Mouse (Mus musculus) gastrocnemius, adult 8-10 months (tissue): ENCODE measurements around the gene Nrxn3. TPM values are rescaled to one million over a fixed set of nuclear protein-coding genes. Genes with fewer than 3 reads are reported as not detected.

ENCODE experiments used
- DNase-seq, 2 experiments: peaks; one replicate each; pipeline ENCODE4 v3.0.0; 2022; ENCODE audit warnings: low spot score in 2 of 2
- microRNA-seq: library from miRNA; unstranded; fragments of <30 nt; microRNA quantifications from one replicate; pipeline ENCODE4 v1.2.0, GENCODE M21; 2022
- total RNA-seq, 4 experiments: library from RNA; stranded (reverse); gene quantifications; 2 replicates each; pipeline ENCODE4 v1.2.4; 2022

Gene Nrxn3
- total RNA-seq, 4 experiments from 2014 or later, result 0.05 to 0.25 (median 0.13) TPM

DNA sequence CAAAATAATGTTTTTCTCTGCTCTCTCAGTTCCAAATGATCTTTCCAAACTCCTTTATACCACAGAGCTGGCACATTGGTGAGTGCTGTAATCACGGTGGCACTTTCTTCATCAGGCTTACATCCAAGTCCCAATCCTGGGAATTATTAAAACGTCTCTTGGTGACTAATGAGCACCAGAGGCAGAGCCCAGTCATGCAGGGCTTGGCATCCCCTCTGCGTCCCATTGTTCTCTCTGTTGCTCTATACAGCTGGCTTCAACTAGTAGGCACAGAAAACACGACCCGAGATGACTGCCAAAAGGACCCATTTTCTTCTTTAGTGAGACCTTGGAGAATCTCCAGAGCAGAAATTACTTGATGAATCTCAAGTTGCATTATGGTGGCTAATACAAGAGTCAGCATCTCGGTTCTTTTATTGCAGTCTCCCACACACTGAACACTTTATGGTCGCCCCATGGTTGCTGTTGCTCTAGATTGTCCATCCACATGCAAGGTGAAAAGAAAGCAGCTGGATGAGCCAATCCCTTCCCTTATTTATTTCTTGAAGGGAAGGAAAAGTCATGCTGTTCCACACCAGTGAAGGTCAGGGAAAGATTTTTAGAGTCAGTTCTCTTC is 1552.1 kb downstream of the Nrxn3 start:
- no peak for DNase-seq

DNA sequence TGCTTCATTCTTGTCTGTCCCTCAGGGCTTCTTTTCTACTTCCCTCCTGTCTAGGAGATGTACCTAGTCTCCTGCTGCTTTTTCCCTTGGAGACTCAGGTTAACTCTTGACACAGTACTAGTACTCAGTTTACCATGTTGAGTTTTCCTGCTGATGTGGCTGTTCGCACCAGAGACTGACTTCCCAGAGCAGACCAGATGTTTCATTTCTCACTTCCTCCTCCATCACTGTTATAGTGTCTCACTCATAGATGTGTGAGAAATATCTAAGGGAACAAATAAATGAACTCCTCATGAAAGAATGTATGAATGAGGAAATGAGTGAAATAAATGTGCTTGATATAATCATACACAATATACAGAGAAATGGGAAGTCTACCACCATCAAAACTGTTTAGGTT is 1558.6 kb downstream of the Nrxn3 start:
- DNase-seq, result no peak

DNA sequence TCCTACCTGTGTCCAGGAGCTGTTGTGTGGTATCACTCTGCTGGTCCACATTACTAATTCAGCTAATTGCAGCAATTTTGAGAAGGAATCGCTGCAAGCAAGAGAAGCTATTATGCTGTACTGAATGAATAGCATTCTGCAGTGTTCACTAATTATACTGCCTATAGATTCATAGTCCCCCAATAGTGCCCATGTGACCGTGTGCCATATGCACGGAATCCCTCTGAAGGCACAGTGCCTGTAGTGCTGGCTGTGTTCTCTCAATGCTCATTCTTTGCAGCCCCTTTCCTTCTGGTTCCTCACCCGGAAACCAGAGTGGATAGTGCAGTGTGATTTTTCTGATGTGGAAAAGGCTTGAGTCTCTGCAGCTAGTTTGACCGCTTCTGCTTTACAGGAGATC is 1560.3 kb downstream of the Nrxn3 start:
- no peak for DNase-seq

DNA sequence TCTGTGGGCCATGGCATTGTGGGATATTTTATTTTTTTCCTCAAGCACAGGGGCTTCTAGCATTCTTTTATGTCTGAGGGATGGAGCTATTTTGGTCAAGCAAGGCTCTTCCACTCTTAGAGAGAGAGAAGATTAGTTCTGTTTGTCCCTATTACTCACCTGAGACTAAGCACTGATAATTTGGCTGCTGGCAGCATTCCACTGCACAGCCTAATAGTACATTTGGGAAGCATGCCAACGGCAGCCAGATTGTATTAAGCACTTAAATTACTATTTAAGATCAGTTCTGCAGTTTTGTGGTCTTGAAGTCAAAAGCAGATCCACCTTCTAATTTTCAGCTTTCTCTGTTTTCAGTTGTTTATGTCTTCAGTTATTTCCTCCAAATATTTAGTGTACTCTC is 1580.0 kb downstream of the Nrxn3 start:
- no peak for DNase-seq

DNA sequence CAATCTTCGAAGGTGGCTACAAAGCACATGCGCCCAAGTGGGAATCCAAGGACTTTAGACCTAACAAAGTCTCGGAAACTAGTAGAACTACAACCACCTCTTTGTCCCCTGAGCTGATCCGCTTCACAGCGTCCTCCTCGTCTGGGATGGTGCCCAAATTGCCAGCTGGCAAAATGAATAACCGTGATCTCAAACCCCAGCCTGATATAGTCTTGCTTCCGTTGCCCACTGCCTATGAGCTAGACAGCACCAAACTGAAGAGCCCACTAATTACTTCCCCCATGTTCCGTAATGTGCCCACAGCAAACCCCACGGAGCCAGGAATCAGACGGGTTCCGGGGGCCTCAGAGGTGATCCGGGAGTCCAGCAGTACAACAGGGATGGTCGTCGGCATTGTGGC is 1609.1 kb downstream of the Nrxn3 start:
- no peak for DNase-seq

DNA sequence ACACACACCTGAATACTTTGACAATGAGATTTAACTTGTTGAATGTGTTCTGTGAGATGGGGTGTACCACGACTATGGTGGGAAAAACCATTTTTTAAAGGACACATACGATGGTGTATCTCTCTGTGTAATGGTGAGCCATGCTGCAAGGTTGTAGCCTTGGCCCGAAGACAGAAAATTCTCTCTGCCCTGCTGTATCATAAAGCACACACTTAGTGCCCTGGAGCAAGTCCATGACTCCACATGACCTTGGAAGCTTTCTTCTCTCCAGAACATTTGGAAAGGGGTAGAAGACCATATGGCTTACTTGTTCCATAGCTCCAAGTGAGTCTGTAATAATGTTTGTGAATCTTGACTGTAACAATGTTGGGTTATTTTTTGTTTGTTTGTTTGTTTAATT is 1609.8 kb downstream of the Nrxn3 start:
- DNase-seq, result no peak

DNA sequence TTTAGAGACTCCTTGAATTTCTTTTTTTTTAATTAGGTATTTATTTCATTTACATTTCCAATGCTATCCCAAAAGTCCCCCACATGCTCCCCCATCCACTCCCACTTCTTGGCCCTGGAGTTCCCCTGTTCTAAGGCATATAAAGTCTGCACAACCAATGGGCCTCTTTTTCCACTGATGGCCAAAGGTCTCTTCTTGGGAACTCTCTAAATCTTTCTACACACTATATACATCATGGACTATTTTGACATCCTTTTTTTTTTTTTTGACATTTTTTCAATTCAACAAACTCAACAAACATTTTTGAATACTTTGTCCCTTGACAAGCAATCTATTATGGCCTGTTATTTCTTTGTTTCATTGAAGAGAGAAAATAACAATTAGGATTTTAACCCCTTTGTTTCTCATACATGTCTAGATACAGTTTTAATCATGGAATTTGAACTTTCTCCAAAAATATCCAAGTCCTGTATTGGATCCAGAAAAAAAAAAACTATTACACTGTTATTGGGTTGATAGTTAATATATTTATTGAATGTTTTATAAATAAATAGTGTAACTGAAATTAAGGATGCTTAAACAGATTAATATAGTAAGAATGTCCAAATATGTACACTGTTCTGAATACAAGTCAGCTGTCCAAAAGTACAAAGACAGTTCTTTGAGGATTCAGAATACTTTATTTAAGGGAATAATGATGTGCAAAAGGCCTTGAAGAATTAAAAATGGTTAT is 1615.0 kb downstream of the Nrxn3 start:
- no peak for DNase-seq

DNA sequence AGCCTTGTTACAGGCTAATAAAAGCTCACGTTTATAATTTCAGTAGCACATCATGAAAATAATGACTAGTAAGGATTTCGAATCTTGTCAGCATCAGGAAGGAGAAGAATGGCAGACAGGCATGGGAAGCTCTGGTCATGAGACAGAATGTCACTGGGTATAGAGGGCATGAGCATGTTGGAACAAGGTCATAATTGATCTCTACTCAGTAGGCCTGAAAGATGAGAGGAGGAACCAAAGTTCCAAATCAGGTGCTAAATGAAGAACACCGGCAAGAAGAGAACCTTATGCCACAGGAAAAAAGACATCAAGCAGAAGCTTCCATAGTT is 1615.5 kb downstream of the Nrxn3 start:
- DNase-seq, result no peak

Small RNAs within 50 kb of the gene (microRNA-seq; reads per million reads assigned to microRNA genes)
- gene Gm23989 (not detected), gene Gm27313 (not detected)
